Comparison of ENCODE assay signal across 17 mouse cellular contexts in the genomic region with DNA sequence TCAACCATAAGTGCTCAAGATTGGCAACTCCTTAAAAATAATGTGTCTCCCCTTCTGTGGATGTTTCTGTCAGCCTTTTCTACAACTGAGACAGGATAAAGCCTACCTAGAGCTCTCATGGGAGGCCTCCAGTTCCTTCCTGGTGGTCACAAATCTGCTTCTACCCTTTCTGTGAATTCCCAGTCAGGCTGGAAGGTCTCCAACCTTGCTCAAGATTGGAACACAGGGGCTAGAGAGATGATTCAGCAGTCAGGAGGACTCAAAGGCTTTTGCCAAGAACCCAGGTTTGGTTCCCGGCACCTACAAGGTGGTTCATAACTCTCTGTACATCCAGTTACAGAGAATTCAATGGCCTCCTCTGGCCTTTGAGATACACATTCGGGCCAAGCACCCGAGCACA.
"Had no signal": no experiment of that assay in that cellular context is flagged by ENCODE, and none has a peak within 500 bp of the region (broad histone marks: within the 10 kb centered on the region; RNA-seq: fewer than 3 reads in every experiment).

No protein-coding gene starts in this region.

- H3K36me3 ChIP-seq: neural tube, embryonic 12.5 days; neural tube, embryonic 13.5 days; neural tube, embryonic 15.5 days; stomach, embryonic 15.5 days had no signal

- DNase-seq: retina, postnatal 1 day; right cerebral cortex, adult 18-20 months; right cerebral cortex, postnatal 14 days; right cerebral cortex, postnatal 25 days; right cerebral cortex, postnatal 4 days; spleen, adult 18-20 months; thymus, adult 18-20 months; thymus, adult 2 months; thymus, postnatal 14 days; thymus, postnatal 25 days; thymus, postnatal 36 days; thymus, postnatal 4 days had no signal

- H3K27me3 ChIP-seq: neural tube, embryonic 12.5 days; neural tube, embryonic 13.5 days; neural tube, embryonic 15.5 days; stomach, embryonic 15.5 days had no signal

- H3K27ac ChIP-seq: neural tube, embryonic 12.5 days; neural tube, embryonic 13.5 days; neural tube, embryonic 15.5 days; stomach, embryonic 15.5 days; stomach, postnatal 0 days had no signal

- H3K9me3 ChIP-seq: neural tube, embryonic 12.5 days; neural tube, embryonic 13.5 days; neural tube, embryonic 15.5 days; stomach, embryonic 15.5 days had no signal

- H3K4me3 ChIP-seq: neural tube, embryonic 12.5 days; neural tube, embryonic 13.5 days; neural tube, embryonic 15.5 days; stomach, embryonic 15.5 days had no signal
